Mouse (Mus musculus) embryonic facial prominence, embryonic 15.5 days (tissue): Measurements from ENCODE around the gene Cxcl10. TPM values are rescaled to one million over a fixed set of nuclear protein-coding genes. Genes with fewer than 3 reads are reported as not detected.

Source experiments
- ATAC-seq: fragments of 200-750 bp; cut with Nextera tagmentation; 2 replicates; pipeline ENCODE4 v1.8.0; 2017; ENCODE audit warnings: low read depth, moderate TSS enrichment; ENCODE audit not compliant: insufficient number of reproducible peaks, low FRiP score, low TSS enrichment
- H3K27ac ChIP-seq: fragments of 300-500 bp; sonication (generic); replicated peaks from 2 replicates; pipeline ENCODE4 v1.5.1; 2015; ENCODE audit warnings: mild to moderate bottlenecking, inconsistent platforms
- H3K27me3 ChIP-seq: fragments of 300-500 bp; sonication (generic); 2 replicates; pipeline ENCODE4 v1.6.1; 2015; ENCODE audit warnings: inconsistent platforms
- H3K36me3 ChIP-seq: fragments of 300-500 bp; sonication (generic); 2 replicates; pipeline ENCODE4 v1.6.1; 2015; ENCODE audit warnings: mild to moderate bottlenecking, inconsistent platforms
- H3K4me1 ChIP-seq: fragments of 300-500 bp; sonication (generic); 2 replicates; pipeline ENCODE4 v1.6.1; 2015; ENCODE audit warnings: inconsistent platforms
- H3K4me2 ChIP-seq: fragments of 300-500 bp; sonication (generic); replicated peaks from 2 replicates; pipeline ENCODE4 v1.6.1; 2015; ENCODE audit warnings: mild to moderate bottlenecking, inconsistent platforms
- H3K4me3 ChIP-seq: fragments of 300-500 bp; sonication (generic); replicated peaks from 2 replicates; pipeline ENCODE4 v1.5.1; 2015; ENCODE audit warnings: mild to moderate bottlenecking, inconsistent platforms
- H3K9ac ChIP-seq: fragments of 300-500 bp; sonication (generic); 2 replicates; pipeline ENCODE4 v1.6.1; 2015; ENCODE audit warnings: inconsistent platforms
- H3K9me3 ChIP-seq: fragments of 300-500 bp; sonication (generic); replicated peaks from 2 replicates; pipeline ENCODE4 v1.6.1; 2016; ENCODE audit warnings: inconsistent platforms
- WGBS: fragments of 180-500 bp; shearing (Covaris S2); methylation state at CpG from one replicate; pipeline ENCODE4 v1.1.7; 2015; 5-methylcytosine and 5-hydroxymethylcytosine counted together
- polyA plus RNA-seq: library from polyadenylated mRNA; unstranded; fragments of >200 nt; fragmentation: Nextera tagmentation; extraction: Ambion mirVana; gene quantifications from 2 replicates; pipeline ENCODE4 v1.2.1, GENCODE M21; 2015

Cxcl10 gene
- polyA plus RNA-seq, 1 experiment from 2014 or later: 0.81 TPM

- H3K27me3 ChIP-seq: peaks cover 6% of the 10 kb centered on the region
- WGBS: 83% methylated on average over 8 of the region's 8 CpGs
Observed at GRCm38 (mm10) chr5:92345006-92345405, 3.7 kb downstream of the Cxcl10 start.

GRCm38 (mm10) chr5:92340606-92341005 lies 8.1 kb downstream of the Cxcl10 start:
- Histone ChIP-seq H3K9me3 (no peaks in the 10 kb centered on the region), H3K36me3 (no peaks in the 10 kb centered on the region), H3K4me2 (no peak overlapping the region), H3K9ac (no peak overlapping the region), H3K4me1 (no peaks in the 10 kb centered on the region), H3K27me3 (no peaks in the 10 kb centered on the region), H3K4me3 (no peak overlapping the region), H3K27ac (no peak overlapping the region)
- no peak for ATAC-seq
- 68% methylated on average over 4 of the region's 4 CpGs for WGBS

More at GRCm38 (mm10) chr5:92345006-92345405, 3.7 kb downstream of the Cxcl10 start:
- no peak for ATAC-seq
- Histone ChIP-seq H3K4me2 (no peak overlapping the region), H3K4me3 (no peak overlapping the region), H3K27ac (no peak overlapping the region), H3K36me3 (no peaks in the 10 kb centered on the region), H3K9me3 (no peaks in the 10 kb centered on the region), H3K9ac (no peak overlapping the region), H3K4me1 (no peaks in the 10 kb centered on the region)

GRCm38 (mm10) chr5:92336743-92337142 lies 11.9 kb downstream of the Cxcl10 start:
- Histone ChIP-seq H3K36me3 (no peaks in the 10 kb centered on the region), H3K4me3 (no peak overlapping the region), H3K9ac (no peak overlapping the region), H3K4me2 (no peak overlapping the region), H3K9me3 (no peaks in the 10 kb centered on the region), H3K27ac (no peak overlapping the region), H3K4me1 (peaks cover 9% of the 10 kb centered on the region), H3K27me3 (no peaks in the 10 kb centered on the region)
- ATAC-seq: no peak
- 72% methylated on average over 3 of the region's 3 CpGs for WGBS

GRCm38 (mm10) chr5:92332359-92332840 lies 16.3 kb downstream of the Cxcl10 start:
- Histone ChIP-seq H3K27ac (peak overlapping the region; percentile 58), H3K27me3 (no peaks in the 10 kb centered on the region), H3K4me2 (peak overlapping the region; percentile 28), H3K9ac (no peak overlapping the region), H3K9me3 (no peaks in the 10 kb centered on the region), H3K4me1 (peaks cover 11% of the 10 kb centered on the region), H3K36me3 (no peaks in the 10 kb centered on the region), H3K4me3 (peak overlapping the region; percentile 17; the same call in 1 of the 2 replicates)
- WGBS: 37% methylated on average over 9 of the region's 9 CpGs
- ATAC-seq: peak; percentile 54; the same call in 1 of the 2 replicates

- Histone ChIP-seq H3K4me1 (peaks cover 11% of the 10 kb centered on the region), H3K27ac (peak within 1 kb of the TSS; percentile 58), H3K4me3 (peak within 1 kb of the TSS; percentile 17; the same call in 1 of the 2 replicates), H3K9ac (no peak within 1 kb of the TSS), H3K27me3 (no peaks in the 10 kb centered on the region), H3K4me2 (peak within 1 kb of the TSS; percentile 28), H3K36me3 (no peaks in the 10 kb centered on the region), H3K9me3 (no peaks in the 10 kb centered on the region)
- WGBS: 87% methylated on average over 17 of the region's 17 CpGs
- no peak for ATAC-seq
Observed at GRCm38 (mm10) chr5:92331635-92332338, 16.9 kb downstream of the Cxcl10 start, which contains the start of gene Art3. Gene Art3 (plus strand): TSS chr5:92331827.

GRCm38 (mm10) chr5:92331122-92331521 lies 17.6 kb downstream of the Cxcl10 start:
- Histone ChIP-seq H3K27ac (no peak overlapping the region), H3K9me3 (no peaks in the 10 kb centered on the region), H3K36me3 (no peaks in the 10 kb centered on the region), H3K4me2 (no peak overlapping the region), H3K9ac (no peak overlapping the region), H3K4me3 (no peak overlapping the region), H3K4me1 (peaks cover 11% of the 10 kb centered on the region), H3K27me3 (no peaks in the 10 kb centered on the region)
- no peak for ATAC-seq
- WGBS: 84% methylated on average over 12 of the region's 12 CpGs

- Histone ChIP-seq H3K4me3 (no peak within 1 kb of the TSS), H3K4me2 (no peak within 1 kb of the TSS), H3K9me3 (no peaks in the 10 kb centered on the region), H3K36me3 (no peaks in the 10 kb centered on the region), H3K27ac (no peak within 1 kb of the TSS), H3K27me3 (no peaks in the 10 kb centered on the region), H3K9ac (no peak within 1 kb of the TSS), H3K4me1 (peaks cover 14% of the 10 kb centered on the region)
- no peak for ATAC-seq
- 71% methylated on average over 7 of the region's 7 CpGs for WGBS
Observed at GRCm38 (mm10) chr5:92327929-92328328, 20.8 kb downstream of the Cxcl10 start, which contains the start of gene Cxcl9. Gene Cxcl9 (minus strand): TSS chr5:92328079.

- Histone ChIP-seq H3K27ac (no peak overlapping the region), H3K27me3 (no peaks in the 10 kb centered on the region), H3K4me1 (peaks cover 11% of the 10 kb centered on the region), H3K9me3 (no peaks in the 10 kb centered on the region), H3K36me3 (no peaks in the 10 kb centered on the region), H3K4me2 (no peak overlapping the region), H3K4me3 (no peak overlapping the region), H3K9ac (no peak overlapping the region)
- no peak for ATAC-seq
- 67% methylated on average over 6 of the region's 6 CpGs for whole genome bisulfite sequencing
Observed at GRCm38 (mm10) chr5:92327367-92327766, 21.3 kb downstream of the Cxcl10 start.

- no peak overlapping the region for H3K4me2 ChIP-seq
- 0 out of 2 replicates have a peak, but pooled peaks cover 3% of the 10 kb centered on the region for H3K4me1 ChIP-seq
- H3K4me3 ChIP-seq: no peak overlapping the region
- H3K9me3 ChIP-seq: no peaks in the 10 kb centered on the region
- no peak overlapping the region for H3K27ac ChIP-seq
- 50% methylated on average over 5 of the region's 5 CpGs for WGBS
- H3K36me3 ChIP-seq: no peaks in the 10 kb centered on the region
- no peak for ATAC-seq
- no peak overlapping the region for H3K9ac ChIP-seq
- H3K27me3 ChIP-seq: no peaks in the 10 kb centered on the region
Observed at GRCm38 (mm10) chr5:92323264-92323663, 25.4 kb downstream of the Cxcl10 start.

GRCm38 (mm10) chr5:92322612-92323011 lies 26.1 kb downstream of the Cxcl10 start:
- H3K4me1 ChIP-seq: 0 out of 2 replicates have a peak, but pooled peaks cover 3% of the 10 kb centered on the region
- no peak for ATAC-seq
- no peaks in the 10 kb centered on the region for H3K9me3 ChIP-seq
- H3K36me3 ChIP-seq: no peaks in the 10 kb centered on the region
- 80% methylated on average over 4 of the region's 4 CpGs for WGBS
- H3K9ac ChIP-seq: no peak overlapping the region
- no peak overlapping the region for H3K4me2 ChIP-seq
- no peak overlapping the region for H3K27ac ChIP-seq
- no peaks in the 10 kb centered on the region for H3K27me3 ChIP-seq
- H3K4me3 ChIP-seq: no peak overlapping the region

GRCm38 (mm10) chr5:92321631-92322400 lies 26.9 kb downstream of the Cxcl10 start:
- no peak overlapping the region for H3K27ac ChIP-seq
- ATAC-seq: no peak
- H3K4me1 ChIP-seq: 0 out of 2 replicates have a peak, but pooled peaks cover 3% of the 10 kb centered on the region
- H3K36me3 ChIP-seq: no peaks in the 10 kb centered on the region
- H3K27me3 ChIP-seq: no peaks in the 10 kb centered on the region
- no peaks in the 10 kb centered on the region for H3K9me3 ChIP-seq
- H3K4me2 ChIP-seq: no peak overlapping the region
- H3K9ac ChIP-seq: no peak overlapping the region
- no peak overlapping the region for H3K4me3 ChIP-seq
- 66% methylated on average over 8 of the region's 8 CpGs for WGBS
